In genomic region chr19:46856780-46857179, GRCm38 (mm10) we compare ENCODE assay signal across 12 mouse cellular contexts.
DNase-seq lines count a peak whose midpoint lies in the region; ATAC-seq and TF ChIP-seq lines count a peak whose summit lies in the region.
"Had no signal": no experiment of that assay in that cellular context is flagged by ENCODE, and none has a peak within 500 bp of the region (broad histone marks: within the 10 kb centered on the region; RNA-seq: fewer than 3 reads in every experiment).

No protein-coding gene starts in this region.

- TF ChIP-seq EP300 in liver, postnatal 0 days (IDR thresholded peaks at IDR 0.05; ENCODE audit: low read depth), result no peak

- H3K4me1 ChIP-seq in liver, embryonic 13.5 days (replicated peaks), result peaks cover 53% of the 10 kb centered on the region
- peaks cover 5% of the 10 kb centered on the region; the same call in 1 of the 2 replicates for H3K4me1 ChIP-seq in liver, postnatal 0 days (ENCODE audit: insufficient read depth)
- peaks cover 10% of the 10 kb centered on the region; the same call in 1 of the 2 replicates for H3K4me1 ChIP-seq in forebrain, embryonic 11.5 days (replicated peaks; ENCODE audit: control insufficient read depth, insufficient read depth, low read length)
- H3K4me1 ChIP-seq in hindbrain, embryonic 10.5 days (replicated peaks), result peaks cover 27% of the 10 kb centered on the region
- peaks cover 21% of the 10 kb centered on the region for H3K4me1 ChIP-seq in midbrain, embryonic 14.5 days (ENCODE audit: control insufficient read depth, insufficient read depth, low read length)
- H3K4me1 ChIP-seq: embryonic facial prominence, embryonic 15.5 days had no signal

- H3K27me3 ChIP-seq in liver, embryonic 13.5 days, result no peaks in the 10 kb centered on the region
- no peaks in the 10 kb centered on the region for H3K27me3 ChIP-seq in liver, postnatal 0 days (ENCODE audit: insufficient read depth, low read length)
- no peaks in the 10 kb centered on the region for H3K27me3 ChIP-seq in forebrain, embryonic 11.5 days (ENCODE audit: control insufficient read depth, insufficient read depth, low read length)
- H3K27me3 ChIP-seq in hindbrain, embryonic 10.5 days (ENCODE audit: insufficient read depth, poor library complexity, severe bottlenecking), result no peaks in the 10 kb centered on the region
- no peaks in the 10 kb centered on the region for H3K27me3 ChIP-seq in midbrain, embryonic 14.5 days (ENCODE audit: control insufficient read depth, insufficient read depth, low read length)
- H3K27me3 ChIP-seq: embryonic facial prominence, embryonic 15.5 days had no signal

- 39% methylated on average over 10 of the region's 10 CpGs for WGBS in liver, embryonic 13.5 days (ENCODE audit: insufficient replicate concordance)
- WGBS in liver, postnatal 0 days (ENCODE audit: insufficient replicate concordance), result 43% methylated on average over 10 of the region's 10 CpGs
- 32% methylated on average over 10 of the region's 10 CpGs for WGBS in forebrain, embryonic 11.5 days
- 32% methylated on average over 10 of the region's 10 CpGs for WGBS in hindbrain, embryonic 10.5 days
- 11% methylated on average over 10 of the region's 10 CpGs for WGBS in midbrain, embryonic 14.5 days

- TF ChIP-seq CTCF in liver, postnatal 0 days (IDR thresholded peaks at IDR 0.05; ENCODE audit: low read depth), result no peak

- H3K9me3 ChIP-seq in liver, embryonic 13.5 days (replicated peaks), result no peaks in the 10 kb centered on the region
- H3K9me3 ChIP-seq in liver, postnatal 0 days (ENCODE audit: low read length), result no peaks in the 10 kb centered on the region
- H3K9me3 ChIP-seq in forebrain, embryonic 11.5 days (ENCODE audit: control insufficient read depth, low read length), result no peaks in the 10 kb centered on the region
- H3K9me3 ChIP-seq in hindbrain, embryonic 10.5 days, result no peaks in the 10 kb centered on the region
- no peaks in the 10 kb centered on the region for H3K9me3 ChIP-seq in midbrain, embryonic 14.5 days (ENCODE audit: control insufficient read depth, low read length)
- H3K9me3 ChIP-seq: embryonic facial prominence, embryonic 15.5 days; limb, embryonic 10.5 days had no signal

- no peak for ATAC-seq in liver, embryonic 13.5 days (ENCODE audit: low read depth)
- ATAC-seq in liver, postnatal 0 days, result no peak
- no peak for ATAC-seq in forebrain, embryonic 11.5 days (replicated peaks; ENCODE audit: low FRiP score)
- ATAC-seq in midbrain, embryonic 14.5 days (ENCODE audit: low FRiP score, low TSS enrichment), result no peak
- no peak for ATAC-seq in megakaryocyte progenitor cell, adult 5-6 weeks (replicated peaks; ENCODE audit: poor library complexity)

- no peaks in the 10 kb centered on the region for H3K36me3 ChIP-seq in liver, embryonic 13.5 days
- no peaks in the 10 kb centered on the region for H3K36me3 ChIP-seq in liver, postnatal 0 days (replicated peaks; ENCODE audit: insufficient read depth, low read length)
- H3K36me3 ChIP-seq in forebrain, embryonic 11.5 days (ENCODE audit: control insufficient read depth, insufficient read depth, low read length), result no peaks in the 10 kb centered on the region
- H3K36me3 ChIP-seq in hindbrain, embryonic 10.5 days, result no peaks in the 10 kb centered on the region
- no peaks in the 10 kb centered on the region for H3K36me3 ChIP-seq in midbrain, embryonic 14.5 days (ENCODE audit: control insufficient read depth, insufficient read depth, low read length)
- H3K36me3 ChIP-seq: embryonic facial prominence, embryonic 15.5 days; limb, embryonic 10.5 days had no signal

- DNase-seq in liver, embryonic 13.5 days, result no peak
- DNase-seq in liver, postnatal 0 days, result no peak
- no peak for DNase-seq in forebrain, embryonic 11.5 days (ENCODE audit: low spot score)
- DNase-seq in hindbrain, embryonic 10.5 days (ENCODE audit: low spot score), result no peak
- DNase-seq in midbrain, embryonic 14.5 days, result peak; percentile 68
- DNase-seq in cerebellum, adult 11 months, result no peak
- DNase-seq: cerebellum, adult 9-10 months; gastrocnemius, postnatal 36 days had no signal

- no peak overlapping the region for H3K4me3 ChIP-seq in liver, embryonic 13.5 days (replicated peaks)
- no peak overlapping the region for H3K4me3 ChIP-seq in liver, postnatal 0 days (ENCODE audit: low read depth, low read length)
- no peak overlapping the region for H3K4me3 ChIP-seq in forebrain, embryonic 11.5 days (ENCODE audit: low read depth, low read length)
- H3K4me3 ChIP-seq in hindbrain, embryonic 10.5 days, result no peak overlapping the region
- H3K4me3 ChIP-seq in midbrain, embryonic 14.5 days (replicated peaks; ENCODE audit: low read depth, low read length), result no peak overlapping the region
- H3K4me3 ChIP-seq: embryonic facial prominence, embryonic 15.5 days; layer of hippocampus, adult 2 months; limb, embryonic 10.5 days had no signal

- H3K4me2 ChIP-seq in liver, embryonic 13.5 days, result no peak overlapping the region
- H3K4me2 ChIP-seq in liver, postnatal 0 days (ENCODE audit: low read depth, low read length), result no peak overlapping the region
- H3K4me2 ChIP-seq in forebrain, embryonic 11.5 days (ENCODE audit: low read depth, low read length, severe bottlenecking), result no peak overlapping the region
- peak overlapping the region; percentile 30 for H3K4me2 ChIP-seq in midbrain, embryonic 14.5 days (ENCODE audit: low read length)
- H3K4me2 ChIP-seq: embryonic facial prominence, embryonic 15.5 days had no signal

- H3K27ac ChIP-seq in liver, embryonic 13.5 days, result 0 out of 2 replicates have a peak overlapping the region, but pooled peaks have one; percentile 64
- no peak overlapping the region for H3K27ac ChIP-seq in liver, postnatal 0 days (ENCODE audit: low read depth)
- H3K27ac ChIP-seq in forebrain, embryonic 11.5 days (ENCODE audit: low read depth, low read length), result 0 out of 2 replicates have a peak overlapping the region, but pooled peaks have one; percentile 18
- H3K27ac ChIP-seq in hindbrain, embryonic 10.5 days, result peak overlapping the region; percentile 42
- H3K27ac ChIP-seq in midbrain, embryonic 14.5 days (replicated peaks; ENCODE audit: low read depth, low read length), result peak overlapping the region; percentile 80
- H3K27ac ChIP-seq: embryonic facial prominence, embryonic 15.5 days; layer of hippocampus, adult 2 months; limb, embryonic 10.5 days had no signal

- no peak overlapping the region for H3K9ac ChIP-seq in liver, embryonic 13.5 days
- H3K9ac ChIP-seq in liver, postnatal 0 days (replicated peaks), result no peak overlapping the region
- H3K9ac ChIP-seq in forebrain, embryonic 11.5 days (ENCODE audit: low read length), result no peak overlapping the region
- H3K9ac ChIP-seq in midbrain, embryonic 14.5 days (replicated peaks; ENCODE audit: low read length), result peak overlapping the region; percentile 34; the same call in 1 of the 2 replicates
- H3K9ac ChIP-seq: embryonic facial prominence, embryonic 15.5 days had no signal
